Mouse (Mus musculus) cerebellum, postnatal 36 days (tissue): Measurements from ENCODE around the gene Slc39a11.

Source experiments
- DNase-seq, 2 experiments: peaks; one replicate each; pipeline ENCODE4 v3.0.0; 2021 to 2022; ENCODE audit warnings: mixed read lengths in 2 of 2

The Slc39a11 gene

DNA sequence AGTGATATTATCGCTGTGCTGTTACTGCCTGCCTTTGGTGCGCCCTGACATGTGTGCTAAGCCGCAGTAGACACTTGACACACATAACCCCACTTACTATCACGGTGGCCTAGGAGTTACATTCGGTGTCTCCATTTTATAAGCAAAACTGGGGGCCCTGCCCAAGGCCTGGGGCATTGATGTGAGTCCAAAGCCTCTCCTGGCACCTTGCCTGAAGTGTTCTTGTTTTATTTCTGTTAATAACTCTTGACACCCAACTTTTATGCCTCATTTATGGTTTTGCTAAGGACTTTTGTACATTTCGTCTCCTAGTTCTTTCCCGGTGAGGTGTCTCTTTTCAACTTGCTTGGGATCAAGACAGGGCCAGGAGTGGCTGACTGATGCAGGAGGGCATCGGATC lies 373.4 kb downstream of the Slc39a11 start:
- no peak for DNase-seq

DNA sequence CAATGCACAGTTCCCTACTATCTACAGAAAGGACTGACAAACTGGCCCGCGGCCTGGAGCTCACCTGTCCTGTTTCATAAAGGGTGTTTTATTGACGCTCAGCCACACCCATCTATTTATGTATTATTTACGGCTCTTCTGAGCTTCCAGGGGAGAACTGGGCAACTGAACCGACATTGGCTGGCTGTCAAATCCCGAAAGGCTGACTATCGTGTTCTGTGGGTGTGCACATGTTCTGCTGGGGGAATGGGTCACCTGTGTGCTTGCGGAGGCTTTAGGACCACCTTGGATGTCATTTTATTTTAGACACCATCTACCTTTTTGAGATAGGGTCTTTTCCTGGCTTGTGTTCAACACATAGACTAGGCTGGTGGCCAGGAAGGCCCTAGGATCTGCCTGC lies 375.8 kb downstream of the Slc39a11 start:
- DNase-seq = no peak

GRCm38 (mm10) chr11:113271857-113272256 lies 378.0 kb downstream of the Slc39a11 start:
- DNase-seq = no peak

DNA sequence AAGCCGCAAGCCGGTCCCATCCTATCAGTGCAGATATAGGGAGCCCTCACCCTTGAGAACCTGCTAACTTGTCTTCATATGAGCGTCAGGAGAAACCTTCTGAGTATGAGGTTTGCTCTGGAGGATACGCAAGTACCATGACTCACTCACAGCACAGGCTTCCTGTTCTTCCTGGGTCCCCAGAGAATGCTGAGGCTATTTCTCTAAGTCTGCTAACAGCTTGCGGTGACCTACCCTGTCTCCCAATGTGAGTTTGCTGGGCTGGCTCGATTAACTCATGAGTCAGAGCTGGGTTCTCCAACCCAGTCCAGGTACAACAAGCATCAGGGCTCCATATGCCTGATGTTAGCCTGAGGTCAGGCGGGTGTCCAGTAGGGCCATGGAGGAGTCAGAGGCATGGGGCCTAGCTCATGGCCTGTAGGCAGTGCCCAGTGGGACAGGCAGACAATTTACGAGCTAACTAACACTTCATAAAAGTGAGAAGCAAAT lies 381.0 kb downstream of the Slc39a11 start:
- no peak for DNase-seq

- no peak for DNase-seq
Measured at GRCm38 (mm10) chr11:113267516-113268230, 382.2 kb downstream of the Slc39a11 start.

GRCm38 (mm10) chr11:113266706-113267105 lies 383.2 kb downstream of the Slc39a11 start:
- DNase-seq = no peak

DNA sequence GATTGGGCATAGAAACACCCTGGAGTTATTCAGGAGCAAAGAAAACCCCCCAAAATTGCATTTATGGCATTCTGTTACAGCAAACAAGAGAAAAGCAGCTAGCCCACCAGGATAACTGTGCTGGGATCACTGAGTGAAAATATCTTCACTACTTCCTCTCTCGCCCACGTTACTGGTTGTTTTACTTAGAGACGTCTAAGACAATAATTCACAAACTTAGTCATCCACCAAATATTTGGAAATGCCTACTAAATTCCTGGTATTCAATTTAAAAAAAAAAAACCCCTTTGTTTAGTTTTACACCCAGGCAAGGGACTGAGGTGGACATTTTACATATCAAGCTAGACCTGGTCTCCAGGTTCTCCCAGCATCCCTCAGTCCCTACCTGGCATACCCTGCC lies 384.3 kb downstream of the Slc39a11 start:
- DNase-seq = no peak

GRCm38 (mm10) chr11:113263971-113264370 lies 385.9 kb downstream of the Slc39a11 start:
- no peak for DNase-seq

DNA sequence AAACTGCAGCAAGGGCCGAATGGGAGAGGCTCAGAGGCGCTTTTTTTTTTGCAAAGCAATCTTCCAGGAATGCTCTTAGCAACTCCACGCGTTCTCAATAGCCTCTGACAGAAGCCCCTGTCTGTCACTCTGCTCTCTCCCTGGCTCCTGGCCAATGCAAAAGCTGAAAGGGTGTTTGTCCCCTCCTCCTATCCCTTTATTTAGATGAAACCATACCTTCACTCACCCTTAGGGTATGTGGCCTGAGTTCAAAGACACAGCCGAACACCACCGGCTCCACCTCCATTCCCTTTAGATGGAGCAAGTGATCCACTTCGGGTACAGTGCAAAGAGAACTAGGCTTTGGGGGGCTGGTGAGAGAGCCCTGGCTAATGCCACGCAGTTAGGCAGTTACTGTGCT lies 387.8 kb downstream of the Slc39a11 start:
- DNase-seq = no peak

GRCm38 (mm10) chr11:113261421-113261820 lies 388.5 kb downstream of the Slc39a11 start:
- no peak for DNase-seq

- DNase-seq = no peak
Measured at GRCm38 (mm10) chr11:113259712-113260382, 390.0 kb downstream of the Slc39a11 start.

- DNase-seq = peak; percentile 10 to 31
Measured at GRCm38 (mm10) chr11:113258016-113258415, 391.9 kb downstream of the Slc39a11 start.

DNA sequence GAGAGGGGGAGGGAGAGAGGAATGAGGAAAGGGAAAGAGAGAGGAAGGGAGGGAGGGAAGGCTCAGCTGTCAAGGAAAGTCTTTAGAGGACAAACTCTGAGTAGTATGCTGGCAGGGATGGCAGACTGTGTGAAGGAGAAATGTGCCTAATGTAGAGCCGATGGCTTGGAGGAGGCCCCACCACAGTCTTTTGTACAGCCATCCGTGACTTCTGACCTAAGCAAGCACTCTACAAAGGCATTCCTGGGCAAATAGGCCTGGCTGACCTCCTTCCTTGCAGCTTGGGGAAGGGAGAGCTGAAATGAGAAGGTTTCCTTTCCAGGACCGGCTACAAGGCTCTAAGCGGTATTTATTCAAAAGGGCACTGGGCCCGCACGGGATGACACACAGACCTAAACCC lies 395.2 kb downstream of the Slc39a11 start:
- no peak for DNase-seq

- DNase-seq = no peak
Measured at GRCm38 (mm10) chr11:113253169-113253568, 396.7 kb downstream of the Slc39a11 start.

- DNase-seq = no peak
Measured at GRCm38 (mm10) chr11:113251172-113251571, 398.7 kb downstream of the Slc39a11 start.

DNA sequence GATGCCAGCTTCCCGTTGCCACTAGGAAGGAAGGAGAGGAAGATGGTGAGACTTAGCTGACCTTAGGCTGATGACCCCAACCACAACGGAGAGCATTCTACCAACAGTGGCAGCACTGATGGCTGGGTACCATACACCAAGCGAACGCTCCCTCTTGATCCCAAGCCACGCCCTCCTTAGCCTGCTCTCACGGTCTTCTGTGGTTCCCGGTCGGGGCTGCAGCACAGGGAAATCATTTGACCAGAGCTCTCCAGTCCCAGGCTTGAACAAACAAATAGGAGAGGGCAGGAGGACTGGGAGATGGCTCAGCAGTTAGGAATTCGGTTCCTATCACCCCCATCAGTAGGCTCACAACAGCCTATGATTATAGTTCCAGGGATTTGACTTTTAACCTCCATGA lies 403.4 kb downstream of the Slc39a11 start:
- no peak for DNase-seq

GRCm38 (mm10) chr11:113245666-113246065 lies 404.2 kb downstream of the Slc39a11 start:
- no peak for DNase-seq

- no peak for DNase-seq
Measured at GRCm38 (mm10) chr11:113234432-113234831, 415.4 kb downstream of the Slc39a11 start.

DNA sequence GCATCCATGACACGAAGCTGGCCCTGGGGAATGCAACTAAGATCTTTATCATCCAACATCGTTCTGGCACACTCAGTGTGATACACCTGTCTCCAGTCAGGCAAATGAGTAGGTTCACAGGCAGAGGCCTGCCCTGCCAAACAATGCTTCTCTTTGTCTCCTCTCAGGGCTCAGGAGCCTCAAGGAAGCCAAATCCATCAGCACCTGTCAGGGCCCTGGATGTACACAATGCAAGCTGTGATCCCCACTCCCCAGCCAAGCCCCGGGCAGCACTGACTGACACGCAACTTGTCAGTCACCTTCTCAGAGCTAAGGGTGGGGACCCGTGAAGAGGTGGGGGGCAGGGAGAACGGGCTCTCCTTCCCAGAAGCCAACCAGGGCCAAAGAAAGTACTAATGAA lies 417.8 kb downstream of the Slc39a11 start:
- no peak for DNase-seq

DNA sequence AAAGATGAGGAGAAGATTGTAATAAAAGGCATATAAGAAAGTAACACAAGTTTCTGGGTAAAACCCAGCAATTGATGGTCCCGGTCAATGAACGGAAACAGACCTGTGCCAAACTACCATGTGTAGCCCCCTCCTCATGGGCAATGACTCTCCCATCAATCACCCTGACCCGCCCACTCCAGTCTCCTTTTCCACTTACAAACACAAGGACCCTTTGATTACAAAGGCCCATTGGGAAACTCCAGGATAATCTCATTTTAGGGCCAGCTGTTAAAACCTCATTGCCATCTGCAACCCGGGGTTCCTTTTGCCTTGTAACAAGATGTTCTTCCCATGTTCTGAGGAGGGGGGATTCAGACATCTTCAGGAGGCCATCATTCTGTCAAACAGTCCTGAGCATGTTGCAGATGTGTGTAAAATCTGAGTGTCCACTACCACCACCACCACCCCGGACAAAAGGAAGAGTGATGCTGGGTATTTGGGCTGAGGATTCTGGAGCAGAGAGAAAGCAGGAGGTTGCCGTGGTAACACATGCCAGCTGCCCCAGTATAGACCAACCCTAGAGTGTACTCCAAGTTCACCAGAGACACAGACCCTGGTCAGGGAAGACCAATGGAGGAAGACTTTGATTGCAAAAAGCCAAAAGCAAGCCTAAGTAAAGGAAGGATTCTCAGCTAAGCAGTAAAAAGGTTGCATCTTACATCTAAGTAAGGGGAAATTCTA lies 419.3 kb downstream of the Slc39a11 start:
- no peak for DNase-seq

GRCm38 (mm10) chr11:113225748-113226147 lies 424.1 kb downstream of the Slc39a11 start:
- no peak for DNase-seq

GRCm38 (mm10) chr11:113223756-113224323 lies 426.0 kb downstream of the Slc39a11 start:
- no peak for DNase-seq
